Mouse (Mus musculus): Measurements from ENCODE around the gene Gm47969. TPM values are rescaled to one million over a fixed set of nuclear protein-coding genes. Genes with fewer than 3 reads are reported as not detected.

Gm47969 gene
- polyA plus RNA-seq, 1 experiment from 2014 or later, result not detected

Other genes with a start within 250 kb of the Gm47969 start
- gene Agfg1, start 205.4 kb upstream of the Gm47969 start, polyA plus RNA-seq (2016; fragmentation: Nextera tagmentation; extraction: Ambion mirVana), result 27.6 and 34.5 TPM in 2 replicates
- gene A030005L19Rik, start 131.6 kb upstream of the Gm47969 start, polyA plus RNA-seq (2016; fragmentation: Nextera tagmentation; extraction: Ambion mirVana), result 0.41 TPM in 1 of 2 replicates, not detected in the other
- gene A030014E15Rik, start 120.0 kb upstream of the Gm47969 start, polyA plus RNA-seq (2016; fragmentation: Nextera tagmentation; extraction: Ambion mirVana), result not detected in 2 replicates
- gene Gm6217, start 113.5 kb upstream of the Gm47969 start, polyA plus RNA-seq (2016; fragmentation: Nextera tagmentation; extraction: Ambion mirVana), result not detected in 2 replicates
- gene A030003K21Rik, start 101.5 kb upstream of the Gm47969 start, polyA plus RNA-seq (2016; fragmentation: Nextera tagmentation; extraction: Ambion mirVana), result not detected in 2 replicates
- not detected in 2 replicates for gene Gm7544, start 88.9 kb upstream of the Gm47969 start, polyA plus RNA-seq (2016; fragmentation: Nextera tagmentation; extraction: Ambion mirVana)
- gene Gm47955, start 84.6 kb upstream of the Gm47969 start, polyA plus RNA-seq (2016; fragmentation: Nextera tagmentation; extraction: Ambion mirVana), result not detected in 2 replicates
- not detected in 2 replicates for gene Gm47959, start 44.4 kb upstream of the Gm47969 start, polyA plus RNA-seq (2016; fragmentation: Nextera tagmentation; extraction: Ambion mirVana)
- gene Slc19a3, start 6.5 kb upstream of the Gm47969 start, polyA plus RNA-seq (2016; fragmentation: Nextera tagmentation; extraction: Ambion mirVana), result 0.47 and 0.67 TPM in 2 replicates
- gene Krtap28-10, start 2.5 kb upstream of the Gm47969 start, polyA plus RNA-seq (2016; fragmentation: Nextera tagmentation; extraction: Ambion mirVana), result not detected in 2 replicates
- not detected in 2 replicates for gene A030005K14Rik, start 14.4 kb downstream of the Gm47969 start, polyA plus RNA-seq (2016; fragmentation: Nextera tagmentation; extraction: Ambion mirVana)
- not detected in 2 replicates for gene Krtap28-13, start 16.0 kb downstream of the Gm47969 start, polyA plus RNA-seq (2016; fragmentation: Nextera tagmentation; extraction: Ambion mirVana)
- 0.26 TPM in 1 of 2 replicates, not detected in the other for gene Ccl20, start 71.8 kb downstream of the Gm47969 start, polyA plus RNA-seq (2016; fragmentation: Nextera tagmentation; extraction: Ambion mirVana)
- 0.67 and 0.85 TPM in 2 replicates for gene Daw1, start 114.8 kb downstream of the Gm47969 start, polyA plus RNA-seq (2016; fragmentation: Nextera tagmentation; extraction: Ambion mirVana)

All from hindbrain, embryonic 10.5 days (tissue).